Mouse (Mus musculus): ENCODE results near the gene Ogdh. TPM values are rescaled to one million over a fixed set of nuclear protein-coding genes. Genes with fewer than 3 reads are reported as not detected.

The Ogdh gene
- polyA plus RNA-seq, 1 experiment from 2014 or later = 83.9 TPM

DNA sequence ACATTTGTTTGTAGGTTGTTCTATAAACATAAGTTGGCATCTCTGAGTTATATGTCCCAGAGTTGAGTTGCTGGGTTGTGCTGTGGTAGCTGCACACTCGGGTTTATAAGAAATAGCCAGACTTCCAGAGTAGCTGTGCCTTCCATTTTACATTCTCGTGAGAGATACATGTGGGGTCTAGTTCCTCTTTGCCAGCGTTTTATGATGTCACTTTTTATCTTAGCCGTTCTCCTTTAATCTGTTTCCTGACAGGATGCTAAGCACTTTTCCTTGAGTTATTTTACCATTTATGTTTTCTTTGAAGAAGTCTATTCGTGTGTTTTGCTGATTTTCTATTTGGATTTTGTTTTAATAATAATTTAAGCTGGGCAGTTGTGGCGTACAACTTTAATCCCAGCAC is 101.4 kb downstream of the Ogdh start:
- Histone ChIP-seq H3K4me2 (no peak overlapping the region), H3K4me1 (replicated peaks) (peaks cover 37% of the 10 kb centered on the region), H3K27ac (no peak overlapping the region), H3K27me3 (no peaks in the 10 kb centered on the region), H3K9ac (no peak overlapping the region), H3K9me3 (replicated peaks) (no peaks in the 10 kb centered on the region), H3K36me3 (peaks cover 48% of the 10 kb centered on the region), H3K4me3 (replicated peaks) (no peak overlapping the region)
- 33% methylated on average over 6 of the region's 6 CpGs for WGBS (ENCODE audit: insufficient replicate concordance)
- no peak for DNase-seq
- ATAC-seq (ENCODE audit: low read depth) = no peak

DNA sequence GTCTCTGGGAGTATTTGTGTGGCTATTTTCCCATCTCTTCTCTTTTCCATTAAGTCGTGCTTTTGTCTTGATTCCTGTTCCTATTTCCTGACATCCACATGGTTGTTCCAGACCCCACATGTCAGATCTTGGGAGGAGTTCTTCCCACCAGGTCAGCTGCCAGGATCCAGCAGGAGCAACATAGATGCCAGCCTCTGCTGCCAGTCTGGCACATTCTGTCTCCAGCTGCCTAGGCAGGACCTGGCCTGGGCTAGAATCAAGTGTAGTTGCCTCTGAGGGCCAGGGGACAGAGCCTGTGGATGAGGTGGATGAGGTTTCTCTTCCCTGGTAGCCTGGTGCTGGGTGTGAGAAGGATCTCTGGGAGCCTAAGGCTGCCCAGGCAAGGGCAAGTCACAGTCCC is 102.4 kb downstream of the Ogdh start:
- 46% methylated on average over 1 of the region's 1 CpGs for WGBS (ENCODE audit: insufficient replicate concordance)

DNA sequence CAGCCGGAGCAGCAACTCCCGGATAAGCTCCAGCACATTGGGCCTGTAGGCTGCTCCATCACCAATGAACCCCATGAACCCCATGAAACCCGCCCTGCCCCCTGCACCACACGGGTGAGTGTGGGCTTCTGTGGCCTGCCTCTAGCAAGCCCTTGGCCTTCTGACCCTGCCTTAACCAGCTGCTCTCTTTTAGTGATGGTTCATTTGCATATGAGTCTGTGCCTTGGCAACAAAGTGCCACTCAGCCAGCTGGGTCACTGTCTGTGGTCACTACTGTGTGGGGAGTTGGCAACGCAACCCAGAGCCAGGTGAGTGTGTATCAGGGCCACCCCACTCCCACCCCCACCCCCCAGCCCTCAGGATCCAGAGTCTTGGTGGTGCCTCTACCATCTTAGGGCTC is 104.1 kb downstream of the Ogdh start:
- DNase-seq = no peak
- no peak overlapping the region for H3K4me2 ChIP-seq
- peaks cover 23% of the 10 kb centered on the region for H3K4me1 ChIP-seq (replicated peaks)
- H3K27me3 ChIP-seq = no peaks in the 10 kb centered on the region
- no peak overlapping the region for H3K4me3 ChIP-seq (replicated peaks)
- WGBS (ENCODE audit: insufficient replicate concordance) = 75% methylated on average over 5 of the region's 5 CpGs
- no peak overlapping the region for H3K9ac ChIP-seq
- ATAC-seq (ENCODE audit: low read depth) = no peak
- H3K27ac ChIP-seq = no peak overlapping the region
- H3K9me3 ChIP-seq (replicated peaks) = no peaks in the 10 kb centered on the region
- peaks cover 74% of the 10 kb centered on the region for H3K36me3 ChIP-seq

More for the DNA sequence above, 102.4 kb downstream of the Ogdh start:
- Histone ChIP-seq H3K4me3 (replicated peaks) (no peak overlapping the region), H3K4me1 (replicated peaks) (peaks cover 34% of the 10 kb centered on the region), H3K27ac (no peak overlapping the region), H3K9ac (no peak overlapping the region), H3K36me3 (peaks cover 59% of the 10 kb centered on the region), H3K4me2 (no peak overlapping the region), H3K9me3 (replicated peaks) (no peaks in the 10 kb centered on the region), H3K27me3 (no peaks in the 10 kb centered on the region)
- DNase-seq = no peak
- ATAC-seq (ENCODE audit: low read depth) = no peak

DNA sequence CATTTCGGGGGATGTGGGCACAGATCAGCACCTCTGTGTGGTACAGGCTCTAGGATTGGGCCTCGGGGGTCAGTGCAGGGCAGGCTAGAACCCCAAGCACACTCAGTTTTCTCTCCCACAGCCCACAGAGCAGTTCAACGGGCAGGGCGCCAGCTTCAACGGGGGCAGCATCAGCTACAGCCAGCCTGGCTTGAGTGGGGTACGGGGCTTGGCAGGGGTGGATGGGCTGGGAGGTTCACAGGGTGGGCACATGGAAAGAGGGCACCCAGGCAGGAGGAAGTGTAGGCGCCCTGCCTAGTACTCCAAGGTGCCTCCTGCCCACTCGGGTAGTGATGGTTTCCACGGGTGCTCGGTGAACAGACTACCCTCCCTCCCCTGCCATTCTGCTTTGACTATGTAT is 106.7 kb downstream of the Ogdh start:
- Histone ChIP-seq H3K9me3 (replicated peaks) (no peaks in the 10 kb centered on the region), H3K27ac (no peak overlapping the region), H3K9ac (no peak overlapping the region), H3K4me1 (replicated peaks) (no peaks in the 10 kb centered on the region; the same call in 1 of the 2 replicates), H3K27me3 (no peaks in the 10 kb centered on the region), H3K36me3 (peaks cover 88% of the 10 kb centered on the region), H3K4me2 (no peak overlapping the region), H3K4me3 (replicated peaks) (no peak overlapping the region)
- 78% methylated on average over 10 of the region's 10 CpGs for WGBS (ENCODE audit: insufficient replicate concordance)
- DNase-seq (no peak), ATAC-seq (ENCODE audit: low read depth) (no peak)

DNA sequence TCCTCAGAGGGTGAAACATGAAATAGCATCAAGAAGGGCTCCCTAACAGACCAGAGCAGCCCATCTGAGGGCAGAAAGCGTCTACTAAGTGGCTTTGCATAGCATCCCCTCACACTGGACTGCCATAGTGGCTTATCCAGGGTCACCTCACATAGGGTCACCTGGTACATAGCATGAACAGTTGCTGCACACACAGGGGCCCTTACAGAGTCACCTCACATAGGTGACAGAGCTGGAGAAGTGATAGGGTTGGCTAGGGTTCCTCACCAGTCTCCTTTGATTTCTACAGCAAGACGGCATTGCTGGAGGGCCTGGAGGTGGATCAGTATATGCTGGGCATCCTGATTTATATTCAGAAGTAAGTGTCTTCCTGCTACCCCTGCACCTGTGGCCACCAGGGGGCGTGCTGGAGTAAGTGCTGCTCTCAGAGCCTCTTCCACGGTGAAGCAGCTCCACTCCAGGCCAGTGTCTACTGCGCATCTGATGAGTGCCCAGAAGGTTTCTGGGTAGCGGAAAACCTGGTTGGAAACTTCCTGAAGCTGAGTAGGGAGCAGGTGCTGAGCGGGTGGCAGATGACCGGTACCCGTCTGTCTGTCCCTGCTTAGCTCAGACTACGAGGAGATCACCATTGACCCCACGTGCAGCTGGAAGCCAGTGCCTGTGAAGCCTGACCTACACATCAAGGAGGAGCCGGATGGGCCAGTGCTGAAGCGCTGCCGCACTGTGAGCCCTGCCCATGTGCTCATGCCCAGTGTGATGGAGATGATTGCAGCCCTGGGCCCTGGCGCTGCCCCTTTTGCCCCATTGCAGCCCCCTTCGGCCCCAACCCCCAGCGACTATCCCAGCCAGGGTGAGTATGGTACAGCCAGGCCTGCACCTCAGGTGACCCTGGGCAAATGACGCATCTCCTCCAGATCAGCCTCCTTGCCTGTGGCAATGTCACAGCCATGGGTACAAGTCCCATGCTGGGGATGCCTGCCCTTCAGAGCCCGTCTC is 111.4 kb downstream of the Ogdh start:
- DNase-seq = peak; percentile 62
- Histone ChIP-seq H3K4me1 (replicated peaks) (peaks cover 17% of the 10 kb centered on the region), H3K27me3 (no peaks in the 10 kb centered on the region), H3K27ac (no peak overlapping the region), H3K36me3 (peaks cover 80% of the 10 kb centered on the region), H3K4me3 (replicated peaks) (no peak overlapping the region), H3K4me2 (no peak overlapping the region), H3K9me3 (replicated peaks) (no peaks in the 10 kb centered on the region), H3K9ac (no peak overlapping the region)
- 80% methylated on average over 19 of the region's 19 CpGs for WGBS (ENCODE audit: insufficient replicate concordance)
- peak; percentile 37 for ATAC-seq (ENCODE audit: low read depth)

DNA sequence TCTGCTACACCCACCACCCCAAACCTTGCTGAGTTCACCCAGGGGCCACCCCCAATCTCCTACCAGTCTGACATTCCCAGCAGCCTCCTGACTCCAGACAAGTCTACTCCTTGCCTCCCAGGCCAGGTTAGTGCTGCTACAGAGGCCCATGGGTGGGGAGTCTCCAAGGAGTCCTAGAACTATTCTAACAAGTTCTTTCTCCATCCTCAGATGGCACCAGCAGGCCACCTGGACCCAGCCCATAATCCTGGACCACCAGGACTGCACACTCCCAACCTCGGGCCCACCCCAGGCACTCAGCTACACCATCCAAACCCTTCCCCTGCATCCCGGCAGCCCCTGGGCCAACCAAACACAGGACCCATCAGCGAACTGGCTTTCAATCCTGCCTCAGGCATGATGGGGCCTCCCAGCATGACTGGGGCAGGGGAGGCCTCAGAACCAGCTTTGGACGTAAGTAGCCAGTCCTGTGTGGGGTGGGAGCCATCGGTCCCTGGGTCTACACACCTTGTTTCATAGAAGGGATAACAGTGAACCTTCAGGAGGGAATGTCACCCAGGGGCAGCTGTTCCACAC is 112.5 kb downstream of the Ogdh start:
- no peak overlapping the region for H3K4me2 ChIP-seq
- H3K9me3 ChIP-seq (replicated peaks) = no peaks in the 10 kb centered on the region
- DNase-seq = no peak
- no peak for ATAC-seq (ENCODE audit: low read depth)
- H3K36me3 ChIP-seq = peaks cover 69% of the 10 kb centered on the region
- 82% methylated on average over 5 of the region's 5 CpGs for WGBS (ENCODE audit: insufficient replicate concordance)
- H3K27ac ChIP-seq = no peak overlapping the region
- peaks cover 17% of the 10 kb centered on the region for H3K4me1 ChIP-seq (replicated peaks)
- no peak overlapping the region for H3K4me3 ChIP-seq (replicated peaks)
- H3K27me3 ChIP-seq = no peaks in the 10 kb centered on the region
- no peak overlapping the region for H3K9ac ChIP-seq

DNA sequence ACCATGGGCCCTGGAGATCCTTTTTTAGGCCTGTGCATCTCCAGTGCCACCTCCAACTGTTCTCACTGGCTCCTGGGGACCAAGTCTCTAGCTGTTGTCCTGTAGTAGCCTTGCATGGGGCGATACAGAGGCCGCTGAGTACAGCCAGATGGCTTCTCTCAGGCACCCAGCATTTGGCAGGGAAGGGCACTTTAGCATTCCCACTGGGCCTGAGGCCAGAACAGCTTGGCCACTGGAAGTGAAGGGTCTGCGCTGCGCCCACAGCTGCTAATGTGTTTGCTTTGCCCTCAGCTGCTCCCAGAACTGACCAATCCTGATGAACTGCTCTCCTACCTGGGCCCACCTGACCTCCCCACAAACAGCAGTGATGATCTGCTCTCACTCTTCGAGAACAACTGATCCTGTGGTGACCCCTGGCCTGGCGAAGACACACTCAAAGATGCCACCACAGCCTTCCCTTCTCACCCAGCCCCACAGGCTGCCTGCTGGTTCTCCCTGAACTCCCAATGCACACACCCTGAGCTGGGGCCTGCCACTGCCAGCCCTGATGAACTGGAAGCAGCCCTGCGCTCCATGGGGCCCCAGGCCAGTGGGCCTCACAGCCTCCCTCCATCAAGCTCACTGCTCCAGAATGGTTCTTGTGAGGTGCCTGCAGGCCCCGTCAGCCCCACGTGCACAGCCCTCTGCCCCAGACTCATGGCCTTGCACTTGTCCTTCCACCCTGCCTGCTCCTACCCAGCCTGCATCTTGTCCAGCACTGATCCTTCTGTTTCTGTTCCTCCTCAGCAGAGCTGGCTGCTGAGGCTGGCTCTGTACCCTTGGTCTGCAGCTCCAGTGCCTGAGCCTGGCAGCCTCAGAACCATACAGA is 113.5 kb downstream of the Ogdh start:
- ATAC-seq (ENCODE audit: low read depth) = no peak

DNA sequence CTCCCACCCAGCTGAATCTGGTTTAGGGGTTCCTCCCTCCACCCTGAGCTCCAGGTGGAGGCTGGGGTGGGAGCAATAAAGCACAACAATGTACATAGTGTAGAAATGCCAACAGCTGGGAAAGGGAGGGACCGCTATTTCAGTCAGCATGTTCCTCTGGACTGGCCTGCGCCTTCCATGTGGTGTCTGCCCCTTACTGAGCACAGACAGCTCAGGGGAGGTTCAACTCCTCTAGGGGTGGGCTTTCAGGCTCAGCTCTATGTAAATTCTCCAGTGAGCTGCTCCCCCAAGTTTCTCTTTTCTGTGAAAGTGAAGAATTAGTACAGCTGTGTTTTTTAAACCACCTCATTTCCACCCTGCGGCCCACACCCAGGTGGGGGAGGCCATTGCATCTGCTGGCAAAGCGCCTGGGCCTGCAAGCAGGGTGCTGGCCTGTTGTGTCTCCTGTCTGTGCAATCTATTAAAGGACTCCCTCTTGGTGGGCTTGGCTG is 114.2 kb downstream of the Ogdh start:
- H3K4me1 ChIP-seq (replicated peaks) = peaks cover 25% of the 10 kb centered on the region
- H3K36me3 ChIP-seq = peaks cover 53% of the 10 kb centered on the region
- DNase-seq (no peak), ATAC-seq (ENCODE audit: low read depth) (no peak)
- H3K4me3 ChIP-seq (replicated peaks) = no peak overlapping the region
- H3K9ac ChIP-seq = peak overlapping the region; percentile 46
- H3K9me3 ChIP-seq (replicated peaks) = no peaks in the 10 kb centered on the region
- H3K27ac ChIP-seq = no peak overlapping the region
- H3K27me3 ChIP-seq = no peaks in the 10 kb centered on the region
- H3K4me2 ChIP-seq = no peak overlapping the region
- WGBS (ENCODE audit: insufficient replicate concordance) = 84% methylated on average over 4 of the region's 4 CpGs

More for the DNA sequence above, 113.5 kb downstream of the Ogdh start:
- H3K36me3 ChIP-seq = peaks cover 59% of the 10 kb centered on the region
- no peak overlapping the region for H3K4me3 ChIP-seq (replicated peaks)
- peaks cover 20% of the 10 kb centered on the region for H3K4me1 ChIP-seq (replicated peaks)
- 82% methylated on average over 9 of the region's 9 CpGs for WGBS (ENCODE audit: insufficient replicate concordance)
- H3K27me3 ChIP-seq = no peaks in the 10 kb centered on the region
- DNase-seq = no peak
- H3K27ac ChIP-seq = no peak overlapping the region
- H3K9ac ChIP-seq = no peak overlapping the region
- no peak overlapping the region for H3K4me2 ChIP-seq
- H3K9me3 ChIP-seq (replicated peaks) = no peaks in the 10 kb centered on the region

Small RNA genes within 50 kb of the gene (microRNA-seq; reads per million reads assigned to microRNA genes)
- gene Mir7651 = not detected

Other genes with a start within 250 kb of the Ogdh start
- gene Camk2b, start 225.3 kb upstream of the Ogdh start, polyA plus RNA-seq (2015; fragmentation: Nextera tagmentation; extraction: Ambion mirVana) = 0.35 and 0.63 TPM in 2 replicates
- 0.09 and 0.13 TPM in 2 replicates for gene A730071L15Rik, start 91.6 kb upstream of the Ogdh start, polyA plus RNA-seq (2015; fragmentation: Nextera tagmentation; extraction: Ambion mirVana)
- gene Nudcd3, start 91.2 kb upstream of the Ogdh start, polyA plus RNA-seq (2015; fragmentation: Nextera tagmentation; extraction: Ambion mirVana) = 15.9 TPM in 2 replicates
- gene Npc1l1, start 61.5 kb upstream of the Ogdh start, polyA plus RNA-seq (2015; fragmentation: Nextera tagmentation; extraction: Ambion mirVana) = 0.08 and 0.10 TPM in 2 replicates
- gene Ddx56, start 23.9 kb upstream of the Ogdh start, polyA plus RNA-seq (2015; fragmentation: Nextera tagmentation; extraction: Ambion mirVana) = 72.6 and 78.4 TPM in 2 replicates
- gene Tmed4, start 16.8 kb upstream of the Ogdh start, polyA plus RNA-seq (2015; fragmentation: Nextera tagmentation; extraction: Ambion mirVana) = 37.0 and 42.9 TPM in 2 replicates
- 4.4 and 4.7 TPM in 2 replicates for gene Zmiz2, start 97.4 kb downstream of the Ogdh start, polyA plus RNA-seq (2015; fragmentation: Nextera tagmentation; extraction: Ambion mirVana)
- gene Ppia, start 123.8 kb downstream of the Ogdh start, polyA plus RNA-seq (2015; fragmentation: Nextera tagmentation; extraction: Ambion mirVana) = 3,630 and 3,871 TPM in 2 replicates
- gene H2afv, start 152.8 kb downstream of the Ogdh start, polyA plus RNA-seq (2015; fragmentation: Nextera tagmentation; extraction: Ambion mirVana) = 109 and 112 TPM in 2 replicates
- 11.1 and 12.6 TPM in 2 replicates for gene Purb, start 184.3 kb downstream of the Ogdh start, polyA plus RNA-seq (2015; fragmentation: Nextera tagmentation; extraction: Ambion mirVana)
- 4.7 and 5.3 TPM in 2 replicates for gene Myo1g, start 229.3 kb downstream of the Ogdh start, polyA plus RNA-seq (2015; fragmentation: Nextera tagmentation; extraction: Ambion mirVana)